Mouse (Mus musculus) G1E (cell line): Measurements from ENCODE around the gene Ccl1. TPM values are rescaled to one million over a fixed set of nuclear protein-coding genes. Genes with fewer than 3 reads are reported as not detected.

Experiments
- ATAC-seq: 2 replicates; pipeline ENCODE4 v1.8.0; 2016; ENCODE audit warnings: mild to moderate bottlenecking; ENCODE audit not compliant: insufficient number of reproducible peaks, poor library complexity, low FRiP score, severe bottlenecking; ENCODE audit errors: extremely low read depth
- DNase-seq: peaks from one replicate; pipeline ENCODE4 v3.0.0; 2012; ENCODE audit warnings: low spot score
- H3K27me3 ChIP-seq: 2 replicates; pipeline ENCODE4 v1.6.1; 2012; ENCODE audit warnings: mild to moderate bottlenecking, low read length, inconsistent platforms; ENCODE audit not compliant: insufficient read depth
- H3K36me3 ChIP-seq: replicated peaks from 2 replicates; pipeline ENCODE3; 2012; ENCODE audit warnings: mild to moderate bottlenecking, inconsistent platforms
- H3K4me1 ChIP-seq: 2 replicates; pipeline ENCODE4 v1.6.1; 2012; ENCODE audit warnings: low read depth, low read length, inconsistent platforms, mixed read lengths; ENCODE audit not compliant: insufficient read depth
- H3K4me3 ChIP-seq: 2 replicates; pipeline ENCODE4 v1.5.1; 2012; ENCODE audit warnings: low read depth, mild to moderate bottlenecking, inconsistent platforms, low read length, moderate library complexity, mixed read lengths
- H3K9me3 ChIP-seq: replicated peaks from 2 replicates; pipeline ENCODE4 v1.6.1; 2012; ENCODE audit warnings: inconsistent platforms
- CTCF ChIP-seq: IDR thresholded peaks from 2 replicates; pipeline ENCODE4 v1.5.1; 2012; ENCODE audit warnings: low read depth, low read length, inconsistent platforms, mixed read lengths
- GATA1 ChIP-seq: IDR thresholded peaks from 2 replicates; pipeline ENCODE4 v1.6.1; 2012; ENCODE audit warnings: borderline replicate concordance, low read length, inconsistent platforms, mixed read lengths
- GATA2 ChIP-seq: IDR thresholded peaks from 2 replicates; pipeline ENCODE4 v1.6.1; 2012; ENCODE audit warnings: low read depth, low read length, inconsistent platforms, borderline replicate concordance
- POLR2AphosphoS5 ChIP-seq: IDR thresholded peaks from 2 replicates; pipeline ENCODE4 v1.6.1; 2012; ENCODE audit warnings: low read depth, low read length, inconsistent platforms; ENCODE audit not compliant: insufficient replicate concordance
- TAL1 ChIP-seq: conservative IDR thresholded peaks from 2 replicates; pipeline ENCODE4 v1.6.1; 2012; ENCODE audit warnings: low read depth, low read length, inconsistent platforms, mixed read lengths
- polyA plus RNA-seq: library from polyadenylated mRNA; stranded (reverse); fragments of >175 nt; gene quantifications from 2 replicates; pipeline ENCODE4 v1.2.3, GENCODE M21; 2012
- total RNA-seq, 2 experiments: library from RNA; stranded (forward) in 1 of 2; stranded (reverse) in 1 of 2; fragments of 200-1000 nt in 1 of 2; fragments of >200 nt in 1 of 2; fragmentation: Nextera tagmentation in 1 of 2; gene quantifications; 2 replicates each; pipeline ENCODE4 v1.2.3; 2014 to 2017

Gene Ccl1
- total and polyA plus RNA-seq, 3 experiments: 0.05 TPM; not detected in 2

- Histone ChIP-seq H3K4me3 (no peak overlapping the region), H3K9me3 (peaks cover 40% of the 10 kb centered on the region), H3K27me3 (no peaks in the 10 kb centered on the region), H3K4me1 (no peaks in the 10 kb centered on the region), H3K36me3 (no peaks in the 10 kb centered on the region)
- TF ChIP-seq GATA2 (no peak), GATA1 (no peak), POLR2AphosphoS5 (no peak)
- DNase-seq (no peak), ATAC-seq (no peak)
These were observed 137.2 kb downstream of the Ccl1 start for GRCm38 (mm10) chr11:82168308-82168707.

GRCm38 (mm10) chr11:82163285-82163684 is 142.2 kb downstream of the Ccl1 start:
- Histone ChIP-seq H3K4me3 (no peak overlapping the region), H3K36me3 (no peaks in the 10 kb centered on the region), H3K27me3 (no peaks in the 10 kb centered on the region), H3K9me3 (peaks cover 35% of the 10 kb centered on the region), H3K4me1 (no peaks in the 10 kb centered on the region)
- TF ChIP-seq GATA2: no peak
- TF ChIP-seq TAL1: no peak
- TF ChIP-seq GATA1: no peak
- DNase-seq: no peak
- ATAC-seq: no peak

DNA sequence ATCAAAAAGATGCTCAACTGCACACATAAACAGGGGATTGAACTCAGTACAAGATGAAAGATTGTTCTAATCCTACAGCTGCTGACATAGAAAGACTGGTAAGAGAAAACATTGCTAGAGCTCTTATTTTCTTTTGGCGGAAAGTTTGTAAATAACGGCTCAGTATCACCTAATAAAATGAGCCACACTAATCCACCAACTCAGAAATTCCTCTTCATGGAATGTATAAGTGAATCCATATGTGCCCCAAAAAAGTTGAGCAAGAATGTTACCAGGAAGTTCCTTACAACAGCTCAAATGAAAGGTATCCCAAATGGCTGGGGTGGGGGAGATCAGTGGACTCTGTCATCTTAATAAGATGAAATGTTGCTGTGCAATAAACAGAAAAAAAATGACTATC is 146.4 kb downstream of the Ccl1 start:
- no peaks in the 10 kb centered on the region for H3K36me3 ChIP-seq
- H3K9me3 ChIP-seq: peaks cover 21% of the 10 kb centered on the region
- no peak overlapping the region for H3K4me3 ChIP-seq
- DNase-seq: no peak
- no peak for ATAC-seq
- TF ChIP-seq TAL1 (no peak), GATA1 (no peak), GATA2 (no peak), POLR2AphosphoS5 (no peak), CTCF (no peak)
- H3K27me3 ChIP-seq: no peaks in the 10 kb centered on the region
- no peaks in the 10 kb centered on the region for H3K4me1 ChIP-seq

DNA sequence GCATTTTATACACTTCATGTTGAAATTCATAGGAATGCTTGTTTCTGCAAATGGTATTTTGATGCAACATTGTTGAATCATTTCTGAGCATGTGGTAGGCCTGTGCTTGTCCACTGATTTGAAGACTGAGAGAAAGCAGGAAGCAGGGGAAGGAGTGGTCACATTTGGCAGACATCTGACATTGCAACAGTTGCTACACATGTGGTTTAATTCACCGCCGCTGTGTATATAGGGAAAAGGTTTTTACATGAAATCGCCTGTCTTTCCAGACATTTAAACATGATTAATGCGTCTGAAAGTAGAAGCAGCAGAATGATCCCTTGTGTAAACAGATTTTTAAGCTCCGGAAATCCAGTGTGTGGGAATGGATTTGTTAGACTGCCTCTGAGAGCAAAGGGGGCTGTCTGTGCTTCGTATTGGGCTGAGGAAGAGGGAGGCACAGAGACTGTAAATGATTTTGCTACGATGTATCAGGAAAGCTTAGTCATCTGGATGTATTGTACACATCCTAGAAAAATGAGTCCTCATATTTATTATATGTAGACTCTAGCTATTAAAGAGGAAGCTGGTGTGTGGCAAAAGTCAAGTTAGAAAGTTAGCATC is 165.9 kb downstream of the Ccl1 start:
- no peak overlapping the region for H3K4me3 ChIP-seq
- DNase-seq: no peak
- no peaks in the 10 kb centered on the region for H3K36me3 ChIP-seq
- TF ChIP-seq POLR2AphosphoS5 (no peak), GATA2 (no peak), CTCF (no peak), TAL1 (no peak), GATA1 (no peak)
- no peaks in the 10 kb centered on the region for H3K4me1 ChIP-seq
- H3K9me3 ChIP-seq: peaks cover 13% of the 10 kb centered on the region
- no peaks in the 10 kb centered on the region for H3K27me3 ChIP-seq
- no peak for ATAC-seq

GRCm38 (mm10) chr11:82136196-82136595 is 169.3 kb downstream of the Ccl1 start:
- DNase-seq (no peak), ATAC-seq (no peak)
- TF ChIP-seq GATA1 (no peak), POLR2AphosphoS5 (no peak), CTCF (no peak), TAL1 (no peak), GATA2 (no peak)
- peaks cover 13% of the 10 kb centered on the region for H3K9me3 ChIP-seq
- H3K4me3 ChIP-seq: no peak overlapping the region
- H3K27me3 ChIP-seq: no peaks in the 10 kb centered on the region
- H3K4me1 ChIP-seq: no peaks in the 10 kb centered on the region
- no peaks in the 10 kb centered on the region for H3K36me3 ChIP-seq

GRCm38 (mm10) chr11:82132977-82133376 is 172.5 kb downstream of the Ccl1 start:
- no peaks in the 10 kb centered on the region for H3K27me3 ChIP-seq

More at GRCm38 (mm10) chr11:82132977-82133376, 172.5 kb downstream of the Ccl1 start:
- DNase-seq (no peak), ATAC-seq (no peak)
- Histone ChIP-seq H3K4me3 (no peak overlapping the region), H3K9me3 (peaks cover 3% of the 10 kb centered on the region; the same call in 1 of the 2 replicates), H3K36me3 (no peaks in the 10 kb centered on the region), H3K4me1 (no peaks in the 10 kb centered on the region)
- TF ChIP-seq GATA2: no peak
- TF ChIP-seq CTCF: no peak
- TF ChIP-seq GATA1: no peak

Other genes starting within 250 kb of the Ccl1 start
- gene Ccl11, start 247.9 kb downstream of the Ccl1 start, total RNA-seq (2014; fragmentation: Nextera tagmentation): not detected in 2 replicates
- not detected in 2 replicates for gene Ccl11, start 247.9 kb downstream of the Ccl1 start, total RNA-seq (2017)
- gene Ccl11, start 247.9 kb downstream of the Ccl1 start, polyA plus RNA-seq: not detected in 2 replicates
- not detected in 2 replicates for gene Ccl12, start 203.8 kb downstream of the Ccl1 start, total RNA-seq (2014; fragmentation: Nextera tagmentation)
- gene Ccl12, start 203.8 kb downstream of the Ccl1 start, total RNA-seq (2017): not detected in 2 replicates
- gene Ccl12, start 203.8 kb downstream of the Ccl1 start, polyA plus RNA-seq: not detected in 2 replicates
- gene Ccl8, start 190.5 kb downstream of the Ccl1 start, total RNA-seq (2014; fragmentation: Nextera tagmentation): not detected in 2 replicates
- not detected in 2 replicates for gene Ccl8, start 190.5 kb downstream of the Ccl1 start, total RNA-seq (2017)
- gene Ccl8, start 190.5 kb downstream of the Ccl1 start, polyA plus RNA-seq: not detected in 2 replicates
- not detected in 2 replicates for gene Tmem132e, start 83.2 kb upstream of the Ccl1 start, total RNA-seq (2014; fragmentation: Nextera tagmentation)
- gene Tmem132e, start 83.2 kb upstream of the Ccl1 start, total RNA-seq (2017): 0.06 TPM in 1 of 2 replicates, not detected in the other
- not detected in 2 replicates for gene Tmem132e, start 83.2 kb upstream of the Ccl1 start, polyA plus RNA-seq